Mouse (Mus musculus) spleen, postnatal 14 days (tissue): ENCODE results near the gene Cmtm2a.
A peak's percentile ranks its signal among the peaks of the same experiment; 100 is the strongest.
"Not testable (repeated sequence)": the region's sequence is repeated elsewhere in the genome, so short reads cannot be mapped to it uniquely, and the experiment has no call there.

Experiments used
- DNase-seq, 2 experiments: peaks; one replicate each; pipeline ENCODE4 v3.0.0; 2021 to 2022; ENCODE audit warnings: low spot score in 2 of 2

The Cmtm2a gene

DNA sequence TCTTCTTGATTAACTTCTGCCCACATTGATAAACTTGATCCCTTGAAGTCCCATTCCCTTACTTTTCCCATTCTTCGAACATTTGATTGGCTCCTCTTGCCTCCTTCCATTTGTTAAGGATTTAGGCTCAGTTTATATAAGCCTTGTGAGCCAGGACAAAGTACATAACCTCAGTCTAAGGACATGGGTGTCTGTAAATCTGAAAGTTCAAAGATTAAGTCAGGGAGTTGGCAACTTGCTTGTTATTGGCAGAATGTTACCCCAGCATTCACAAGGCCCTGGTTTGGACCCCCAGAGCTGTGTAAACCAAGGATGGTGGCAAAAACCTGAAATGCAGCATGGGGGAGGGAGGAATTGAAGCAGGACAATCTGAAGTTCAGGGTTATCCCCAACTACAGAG, 1.4 kb upstream of the Cmtm2a start:
- DNase-seq, result no peak

- no peak for DNase-seq
These were observed 24.0 kb downstream of the Cmtm2a start for GRCm38 (mm10) chr8:104268937-104269440.

GRCm38 (mm10) chr8:104268368-104268767, 24.6 kb downstream of the Cmtm2a start:
- no peak for DNase-seq

DNA sequence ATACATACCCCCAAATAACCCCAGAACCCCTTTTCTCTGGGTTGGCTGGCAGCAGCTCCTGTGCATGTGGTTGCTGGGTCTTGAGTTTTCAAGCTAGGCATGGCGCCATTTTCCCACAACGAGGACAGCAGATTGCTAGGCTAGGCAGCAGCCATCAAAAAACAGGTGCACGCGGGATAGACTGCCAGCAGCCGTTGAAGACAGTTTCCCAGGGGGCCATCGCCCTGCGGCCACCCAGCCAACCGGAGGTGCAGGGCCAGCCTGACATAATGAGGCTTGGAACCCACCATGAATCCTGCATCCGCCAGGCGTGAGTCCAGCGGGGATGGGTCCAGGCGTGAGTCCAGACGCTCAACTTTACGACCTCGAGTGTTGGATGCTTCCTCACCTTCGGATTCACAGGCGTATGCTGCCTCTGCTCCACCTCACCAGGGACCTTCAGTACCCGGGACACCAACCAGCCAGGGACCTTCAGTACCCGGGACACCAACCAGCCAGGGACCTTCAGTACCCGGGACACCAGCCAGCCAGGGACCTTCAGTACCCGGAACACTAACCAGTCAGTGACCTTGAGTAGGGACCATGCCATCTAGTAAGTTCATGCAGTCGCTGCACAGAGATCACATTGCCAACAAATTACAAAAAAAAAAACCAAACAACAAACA, 28.6 kb downstream of the Cmtm2a start:
- DNase-seq, result not testable (repeated sequence)

DNA sequence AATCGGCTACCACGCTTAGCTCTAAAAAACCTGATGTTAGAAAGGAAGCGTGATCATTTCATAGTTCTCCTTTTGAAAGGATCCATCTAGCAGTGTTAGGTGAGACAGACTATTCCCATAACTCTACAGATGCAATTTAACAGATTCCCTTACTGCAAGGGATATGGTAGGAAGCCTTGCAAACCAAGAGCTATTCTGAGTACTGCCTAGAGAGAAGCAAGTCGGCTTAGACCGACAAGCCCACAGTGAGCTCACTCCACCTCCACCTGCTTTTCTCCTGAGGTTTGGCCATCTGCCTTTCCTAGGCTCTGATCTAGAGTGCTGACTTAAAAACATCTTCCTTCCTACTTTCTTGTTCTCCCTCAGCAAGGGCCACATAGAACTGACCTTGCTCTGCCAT, 31.2 kb downstream of the Cmtm2a start:
- DNase-seq, result not testable (repeated sequence)

GRCm38 (mm10) chr8:104253016-104253415, 40.0 kb downstream of the Cmtm2a start:
- DNase-seq, result peak; percentile 37 to 57

GRCm38 (mm10) chr8:104251461-104251860, 41.5 kb downstream of the Cmtm2a start:
- no peak for DNase-seq

DNA sequence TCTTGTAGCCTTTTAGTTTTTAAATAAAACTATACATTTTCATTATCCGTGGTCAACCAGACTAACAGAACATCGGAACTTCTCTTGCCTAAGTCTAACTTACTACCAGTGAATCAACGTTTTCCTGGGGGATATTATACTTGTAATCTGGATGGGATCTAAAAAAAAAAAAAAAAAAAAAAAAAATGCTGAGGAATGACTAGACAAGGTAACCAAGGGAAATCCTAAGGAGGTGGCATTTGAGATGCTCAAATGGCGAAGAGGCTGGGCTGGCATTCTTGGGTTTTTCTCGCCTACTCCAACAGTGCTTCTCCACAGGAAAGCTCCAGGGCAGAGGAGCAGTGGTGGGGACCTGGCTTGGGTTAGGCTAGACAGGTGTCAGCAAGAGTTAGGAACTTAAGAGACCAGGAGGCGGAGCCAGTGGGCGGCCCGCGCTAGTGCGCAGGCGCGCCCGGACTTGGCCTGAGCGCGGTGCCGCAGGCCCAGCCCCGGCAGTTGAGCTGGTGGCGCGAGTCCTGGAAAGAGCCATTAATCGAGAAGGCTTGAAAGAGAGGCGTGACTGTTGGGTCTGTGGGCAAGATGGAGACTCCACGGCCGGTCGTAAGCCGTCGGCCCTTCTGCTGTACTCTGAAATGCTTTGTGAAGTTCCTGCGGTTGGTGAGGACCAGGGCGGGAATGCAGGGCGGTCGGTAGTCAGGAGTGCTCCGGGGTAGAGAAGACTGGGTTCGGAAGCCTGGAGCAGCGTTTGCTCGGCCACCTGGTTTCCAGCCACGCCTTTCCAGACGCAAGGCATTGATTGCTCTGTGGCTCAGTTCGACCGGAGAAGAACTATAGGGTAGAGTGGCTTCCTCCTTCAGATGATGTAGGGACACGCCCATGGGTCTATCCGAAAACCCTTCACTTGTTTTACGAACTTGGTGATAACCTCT, 42.3 kb downstream of the Cmtm2a start, which contains the start of gene Cklf:
Cklf (plus strand) TSS at position 423 of the 929 bp plus-strand sequence.
- peak; percentile 78 to 81 for DNase-seq

GRCm38 (mm10) chr8:104249442-104249996, 43.5 kb downstream of the Cmtm2a start:
- DNase-seq, result no peak

GRCm38 (mm10) chr8:104248276-104248675, 44.7 kb downstream of the Cmtm2a start, which contains the start of gene Tk2:
Gene Tk2 (minus strand): TSS chr8:104248558.
- DNase-seq, result peak; percentile 65 to 71

- DNase-seq, result no peak
These were observed 45.1 kb downstream of the Cmtm2a start for GRCm38 (mm10) chr8:104247908-104248275.

DNA sequence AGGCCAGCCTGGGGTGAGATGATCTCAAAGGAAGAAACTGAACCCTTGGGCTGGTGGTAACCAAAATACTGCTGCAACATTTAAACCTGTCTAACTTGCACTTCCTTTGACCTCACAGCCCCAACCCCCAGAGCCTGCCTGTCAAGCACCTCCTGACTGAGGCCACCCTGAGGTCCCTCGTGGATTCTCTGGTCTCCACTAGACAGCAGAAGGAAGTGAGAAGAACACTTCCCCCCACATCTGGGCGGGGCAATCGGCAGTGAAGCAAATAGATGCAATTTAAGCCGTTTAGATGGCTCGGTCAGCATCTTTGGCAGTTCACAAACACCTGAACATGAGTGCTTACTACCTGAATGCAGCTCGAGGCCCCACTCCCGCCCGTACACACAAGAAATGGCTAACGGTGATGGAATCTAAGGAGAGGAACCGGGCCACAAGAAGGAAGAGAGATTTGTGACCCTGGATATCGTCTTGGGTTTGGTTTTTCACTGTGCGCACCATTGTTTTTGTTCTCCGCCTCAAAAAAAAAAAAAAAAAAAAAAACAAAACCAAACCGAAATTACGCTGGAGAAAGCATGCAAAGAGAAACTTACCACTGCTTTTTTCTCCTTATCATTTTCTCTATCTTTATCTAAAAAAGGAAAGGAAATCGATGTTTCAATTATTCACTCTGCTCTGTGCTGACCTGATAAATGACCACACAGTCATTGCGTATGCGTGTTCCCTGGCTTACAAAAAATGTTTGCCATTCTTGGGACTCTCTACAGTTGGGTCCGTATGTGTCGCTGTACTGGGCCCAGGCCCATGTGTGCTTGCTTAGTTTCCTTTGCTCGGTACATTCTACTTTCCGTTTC, 45.7 kb downstream of the Cmtm2a start:
- peak; percentile 53 to 70 for DNase-seq

DNA sequence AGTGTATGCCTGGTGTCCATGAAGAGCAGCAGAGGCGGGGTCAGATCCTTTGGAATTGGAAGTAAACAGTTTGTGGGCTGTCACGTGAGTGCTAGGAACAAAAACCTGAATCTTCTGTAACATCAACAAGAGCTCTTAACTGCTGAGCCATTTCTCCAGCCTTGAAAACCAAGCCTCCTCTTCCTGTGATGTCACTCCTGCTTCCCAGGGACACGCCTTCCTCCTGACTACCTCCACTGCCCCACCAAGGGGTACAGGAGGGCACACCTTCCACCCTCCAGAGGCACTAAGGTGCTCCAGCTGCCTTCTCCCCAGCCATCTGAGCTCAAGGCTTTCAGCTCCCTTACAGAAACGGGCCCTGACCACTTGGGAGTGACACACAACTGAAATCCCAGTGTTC, 46.4 kb downstream of the Cmtm2a start:
- DNase-seq, result no peak

- DNase-seq, result no peak
These were observed 50.8 kb downstream of the Cmtm2a start for GRCm38 (mm10) chr8:104242038-104242644.

DNA sequence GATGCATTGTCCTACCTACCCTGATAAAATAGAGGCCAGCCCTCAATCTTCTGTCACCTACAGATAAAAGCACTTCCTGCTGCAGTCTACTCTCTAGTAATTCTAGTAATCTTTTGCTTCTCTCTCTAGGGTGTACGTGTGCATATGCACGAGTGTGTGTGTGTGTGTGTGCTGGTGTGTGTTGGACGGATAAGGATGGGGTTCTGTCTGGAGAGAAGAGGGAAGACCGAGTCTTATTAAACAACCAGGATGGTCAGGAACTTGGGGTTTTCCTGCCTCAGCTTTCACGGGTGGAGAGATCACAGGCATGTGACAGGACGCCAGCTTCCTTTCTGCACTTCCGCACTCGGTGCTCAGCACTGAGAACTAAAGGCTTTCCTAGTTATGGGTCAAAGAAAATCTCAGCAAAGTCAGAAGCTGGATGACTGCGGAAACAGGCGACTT, 53.5 kb downstream of the Cmtm2a start:
- no peak for DNase-seq

DNA sequence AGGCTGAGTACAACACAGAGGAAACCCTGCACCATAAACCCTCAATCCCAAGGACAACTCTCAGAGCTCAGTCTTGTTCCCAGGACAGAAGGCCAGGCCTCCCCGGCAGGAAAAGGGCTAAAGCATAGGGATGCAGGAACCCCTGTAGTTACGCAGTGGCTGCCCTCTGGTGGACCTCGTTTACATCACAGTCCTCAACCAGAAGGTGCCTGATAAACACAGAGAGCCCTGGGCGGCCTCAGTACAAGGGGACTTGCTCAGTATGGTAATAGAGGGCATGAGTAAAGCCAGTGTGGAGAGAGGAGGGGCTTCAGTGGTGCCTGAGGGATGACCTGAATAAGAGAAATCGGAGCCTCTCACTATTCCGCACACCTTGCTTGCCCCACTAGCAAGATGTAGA, 58.4 kb downstream of the Cmtm2a start:
- no peak for DNase-seq

DNA sequence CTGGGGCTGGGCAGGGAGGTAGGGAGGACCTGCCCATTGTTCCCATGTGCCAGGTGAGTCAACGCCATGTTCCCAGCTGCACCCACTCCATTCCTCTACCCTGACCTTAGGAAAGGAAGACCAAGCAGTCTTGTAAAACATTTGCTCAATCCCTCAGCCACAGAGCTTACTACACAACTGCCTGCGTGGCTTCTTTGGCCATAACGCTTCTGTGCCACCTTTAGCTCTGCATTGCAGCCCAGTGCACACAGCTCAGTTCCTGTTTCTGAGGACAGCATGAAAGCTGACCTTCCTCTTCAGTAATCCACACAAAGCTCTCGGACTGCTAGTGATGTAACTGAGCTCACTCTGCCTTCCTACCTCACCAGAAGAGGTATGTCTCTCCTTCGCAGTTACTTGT, 60.1 kb downstream of the Cmtm2a start:
- DNase-seq, result no peak

DNA sequence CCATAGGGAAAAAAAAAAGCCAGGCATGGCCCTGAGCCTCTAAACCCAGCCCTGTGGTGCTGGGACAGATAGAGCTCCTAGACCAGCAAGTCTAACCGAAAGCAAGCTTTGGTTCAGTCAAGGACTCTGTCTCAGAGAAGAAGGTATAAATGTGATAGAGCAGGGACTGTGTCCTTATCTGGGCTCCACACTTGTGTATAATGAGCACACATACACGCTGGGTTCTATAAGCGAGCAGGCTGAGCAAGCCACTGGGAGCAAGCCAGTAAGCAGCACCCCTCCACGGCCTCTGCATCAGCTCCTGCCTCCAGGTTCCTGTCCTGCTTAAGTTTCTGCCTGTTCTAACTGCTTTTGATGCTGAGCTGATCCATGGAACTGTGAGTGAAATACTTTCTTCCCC, 60.9 kb downstream of the Cmtm2a start:
- DNase-seq, result no peak
